Mouse (Mus musculus) leukemia stem cell, adult 10-12 weeks (primary cell): ENCODE data around the gene Slc10a7. TPM values are rescaled to one million over a fixed set of nuclear protein-coding genes. Genes with fewer than 3 reads are reported as not detected.

Experiments
- polyA plus RNA-seq: library from polyadenylated mRNA; stranded (reverse); fragments of >175 nt; gene quantifications from 2 replicates; pipeline ENCODE4 v1.2.3, GENCODE M21; 2012; ENCODE audit warnings: low replicate concordance

Gene Slc10a7
- 1.4 and 5.0 TPM in 2 replicates for polyA plus RNA-seq

DNA sequence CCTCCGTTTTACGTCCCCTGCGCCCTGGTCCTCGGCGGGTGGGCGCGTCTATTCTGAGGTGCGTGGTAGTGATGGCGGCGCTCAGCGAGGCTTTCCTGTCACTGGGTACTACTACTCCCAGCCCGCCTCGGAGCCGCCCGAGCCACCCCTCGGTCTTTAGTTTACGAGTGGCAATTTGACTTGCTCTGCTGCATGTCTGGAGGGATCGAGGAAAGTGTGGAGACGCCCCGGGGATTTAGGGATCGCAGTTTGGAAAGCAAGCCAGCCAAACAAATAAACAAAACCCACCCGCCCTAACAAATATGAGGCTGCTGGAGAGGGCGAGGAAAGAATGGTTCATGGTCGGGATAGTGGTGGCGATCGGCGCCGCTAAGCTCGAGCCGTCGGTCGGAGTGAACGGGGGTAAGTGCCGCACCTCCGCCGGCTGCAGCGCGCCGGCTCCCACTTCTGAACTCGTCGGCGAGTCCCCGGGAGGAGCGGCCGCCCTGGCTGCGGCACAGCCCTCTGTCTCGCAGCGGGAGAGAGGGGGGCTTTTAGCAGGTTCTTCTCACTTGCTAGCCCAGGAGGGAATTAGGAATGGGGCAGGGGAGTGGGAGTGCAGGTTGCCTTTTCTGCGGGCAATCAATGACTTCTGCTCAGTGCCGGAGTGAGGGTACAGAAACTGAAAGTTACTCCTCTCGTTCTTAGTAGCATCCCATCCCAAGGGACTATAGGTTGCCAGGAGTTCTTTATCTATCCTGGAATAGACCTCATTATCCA, at the start of gene Slc10a7:
Slc10a7 (plus strand) TSS at position 74 of the 759 bp plus-strand sequence.

DNA sequence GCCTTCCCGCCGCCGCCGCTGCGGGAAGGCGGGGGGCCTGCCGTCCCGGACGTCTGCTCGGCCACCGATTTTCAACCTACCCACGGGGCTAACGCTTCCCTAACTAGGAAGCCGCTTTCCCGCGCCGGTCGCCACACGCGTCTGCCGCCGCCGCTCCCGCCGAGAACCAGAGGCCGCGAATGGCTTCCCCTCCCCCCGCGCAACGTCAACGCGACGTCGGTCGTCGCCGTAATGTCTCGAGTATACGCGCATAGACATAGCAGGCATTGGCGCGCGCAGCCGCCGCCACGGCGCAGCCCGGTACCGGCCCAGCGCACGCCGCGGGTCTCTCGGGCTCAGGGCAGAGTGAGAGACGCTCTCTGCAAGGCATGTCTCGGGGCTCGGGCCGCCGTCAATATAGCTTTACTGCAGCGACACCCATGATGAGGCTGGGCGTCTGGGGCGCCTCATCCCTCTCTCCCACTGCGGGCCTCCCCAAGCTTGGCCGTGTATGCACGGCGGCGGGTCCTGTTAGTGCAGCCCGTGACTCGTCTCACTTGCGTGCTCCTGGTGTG, 350 bp upstream of the Slc10a7 start, which contains the start of gene Rbmxl1:
Rbmxl1 (minus strand) TSS at position 180 of the 554 bp plus-strand sequence.

Other genes starting within 250 kb of the Slc10a7 start
- gene Pou4f2, start 72.7 kb upstream of the Slc10a7 start, polyA plus RNA-seq = not detected in 2 replicates
- 41.9 and 92.0 TPM in 2 replicates for gene Rbmxl1, start 448 bp upstream of the Slc10a7 start, polyA plus RNA-seq